Mouse (Mus musculus) embryonic facial prominence, embryonic 10.5 days (tissue): ENCODE measurements around the gene Slc17a1. TPM values are rescaled to one million over a fixed set of nuclear protein-coding genes. Genes with fewer than 3 reads are reported as not detected.

ENCODE experiments used
- DNase-seq: peaks from one replicate; pipeline ENCODE4 v3.0.0-alpha.2; 2017; ENCODE audit warnings: low spot score
- H3K27ac ChIP-seq: fragments of 300-500 bp; sonication (generic); replicated peaks from 2 replicates; pipeline ENCODE4 v1.5.1; 2016; ENCODE audit warnings: mild to moderate bottlenecking
- H3K27me3 ChIP-seq: fragments of 300-500 bp; sonication (generic); replicated peaks from 2 replicates; pipeline ENCODE4 v1.6.1; 2016; ENCODE audit warnings: low read depth, mild to moderate bottlenecking; ENCODE audit not compliant: poor library complexity, severe bottlenecking
- H3K36me3 ChIP-seq: fragments of 300-500 bp; sonication (generic); replicated peaks from 2 replicates; pipeline ENCODE4 v1.6.1; 2016; ENCODE audit warnings: mild to moderate bottlenecking, moderate library complexity
- H3K4me1 ChIP-seq: fragments of 300-500 bp; sonication (generic); 2 replicates; pipeline ENCODE4 v1.6.1; 2016
- H3K4me3 ChIP-seq: fragments of 300-500 bp; sonication (generic); 2 replicates; pipeline ENCODE4 v1.5.1; 2016; ENCODE audit warnings: mild to moderate bottlenecking, moderate library complexity
- H3K9me3 ChIP-seq: fragments of 300-500 bp; sonication (generic); 2 replicates; pipeline ENCODE4 v1.6.1; 2016; ENCODE audit warnings: mild to moderate bottlenecking
- WGBS: fragments of 180-500 bp; shearing (Covaris S2); methylation state at CpG from one replicate; pipeline ENCODE4 v1.1.7; 2016; 5-methylcytosine and 5-hydroxymethylcytosine counted together
- polyA plus RNA-seq: library from polyadenylated mRNA; unstranded; fragments of >200 nt; fragmentation: Nextera tagmentation; extraction: Ambion mirVana; gene quantifications from 2 replicates; pipeline ENCODE4 v1.2.1, GENCODE M21; 2016

The Slc17a1 gene
- polyA plus RNA-seq = not detected in 2 replicates

GRCm38 (mm10) chr13:23867405-23867804, at the start of gene Slc17a1:
Gene Slc17a1 (plus strand): TSS chr13:23867750.
- Histone ChIP-seq H3K4me3 (no peak within 1 kb of the TSS), H3K9me3 (no peaks in the 10 kb centered on the region), H3K4me1 (peaks cover 3% of the 10 kb centered on the region), H3K27ac (no peak within 1 kb of the TSS), H3K36me3 (no peaks in the 10 kb centered on the region), H3K27me3 (no peaks in the 10 kb centered on the region)
- no peak for DNase-seq
- WGBS = 89% methylated on average over 7 of the region's 7 CpGs

GRCm38 (mm10) chr13:23820179-23820940, 47.2 kb upstream of the Slc17a1 start:
- WGBS = 77% methylated on average over 4 of the region's 4 CpGs
- Histone ChIP-seq H3K36me3 (no peaks in the 10 kb centered on the region), H3K4me3 (no peak overlapping the region), H3K27ac (no peak overlapping the region), H3K9me3 (no peaks in the 10 kb centered on the region), H3K4me1 (peaks cover 7% of the 10 kb centered on the region), H3K27me3 (no peaks in the 10 kb centered on the region)
- no peak for DNase-seq

GRCm38 (mm10) chr13:23822213-23822612, 45.3 kb upstream of the Slc17a1 start:
- H3K27ac ChIP-seq = no peak overlapping the region
- no peaks in the 10 kb centered on the region for H3K36me3 ChIP-seq
- H3K27me3 ChIP-seq = no peaks in the 10 kb centered on the region
- no peak overlapping the region for H3K4me3 ChIP-seq
- no peak for DNase-seq
- H3K4me1 ChIP-seq = peaks cover 7% of the 10 kb centered on the region
- WGBS = 89% methylated on average over 3 of the region's 3 CpGs
- no peaks in the 10 kb centered on the region for H3K9me3 ChIP-seq

DNA sequence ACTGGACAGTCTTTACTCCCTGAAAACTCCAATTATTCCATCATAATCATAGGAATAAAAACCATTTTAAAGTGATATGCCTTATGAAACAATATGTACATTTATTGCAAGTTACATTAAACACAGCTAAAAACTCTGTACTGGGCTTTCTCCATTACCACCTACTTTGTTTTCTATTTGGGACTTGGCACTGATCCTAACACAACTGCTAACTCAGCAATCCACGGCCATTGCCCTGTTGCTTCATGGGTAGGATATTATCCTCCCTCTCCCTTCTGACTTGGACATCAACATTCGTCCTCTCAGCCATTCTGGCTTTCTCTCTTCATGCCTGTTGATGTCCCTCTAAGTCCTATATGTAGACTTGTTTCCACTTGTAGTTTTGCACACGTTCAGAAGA, 40.9 kb upstream of the Slc17a1 start:
- Histone ChIP-seq H3K27ac (no peak overlapping the region), H3K4me3 (no peak overlapping the region), H3K27me3 (no peaks in the 10 kb centered on the region), H3K36me3 (no peaks in the 10 kb centered on the region), H3K4me1 (no peaks in the 10 kb centered on the region), H3K9me3 (no peaks in the 10 kb centered on the region)
- no peak for DNase-seq
- 83% methylated on average over 3 of the region's 3 CpGs for WGBS

GRCm38 (mm10) chr13:23833053-23833452, 34.5 kb upstream of the Slc17a1 start:
- WGBS = 20% methylated on average over 6 of the region's 6 CpGs
- H3K4me3 ChIP-seq = no peak overlapping the region

GRCm38 (mm10) chr13:23834836-23835235, 32.7 kb upstream of the Slc17a1 start:
- Histone ChIP-seq H3K9me3 (no peaks in the 10 kb centered on the region), H3K27ac (no peak overlapping the region), H3K36me3 (no peaks in the 10 kb centered on the region), H3K27me3 (no peaks in the 10 kb centered on the region), H3K4me1 (no peaks in the 10 kb centered on the region), H3K4me3 (no peak overlapping the region)
- WGBS = 87% methylated on average over 5 of the region's 5 CpGs
- DNase-seq = no peak

More at GRCm38 (mm10) chr13:23833053-23833452, 34.5 kb upstream of the Slc17a1 start:
- no peaks in the 10 kb centered on the region for H3K9me3 ChIP-seq
- DNase-seq = peak; percentile 53
- no peaks in the 10 kb centered on the region for H3K36me3 ChIP-seq
- no peak overlapping the region for H3K27ac ChIP-seq
- no peaks in the 10 kb centered on the region for H3K4me1 ChIP-seq
- H3K27me3 ChIP-seq = no peaks in the 10 kb centered on the region

- no peak for DNase-seq
- Histone ChIP-seq H3K27me3 (no peaks in the 10 kb centered on the region), H3K36me3 (no peaks in the 10 kb centered on the region), H3K9me3 (no peaks in the 10 kb centered on the region), H3K4me3 (no peak overlapping the region), H3K4me1 (no peaks in the 10 kb centered on the region), H3K27ac (no peak overlapping the region)
- 92% methylated on average over 5 of the region's 5 CpGs for WGBS
Measured at GRCm38 (mm10) chr13:23836630-23837029, 30.9 kb upstream of the Slc17a1 start.

DNA sequence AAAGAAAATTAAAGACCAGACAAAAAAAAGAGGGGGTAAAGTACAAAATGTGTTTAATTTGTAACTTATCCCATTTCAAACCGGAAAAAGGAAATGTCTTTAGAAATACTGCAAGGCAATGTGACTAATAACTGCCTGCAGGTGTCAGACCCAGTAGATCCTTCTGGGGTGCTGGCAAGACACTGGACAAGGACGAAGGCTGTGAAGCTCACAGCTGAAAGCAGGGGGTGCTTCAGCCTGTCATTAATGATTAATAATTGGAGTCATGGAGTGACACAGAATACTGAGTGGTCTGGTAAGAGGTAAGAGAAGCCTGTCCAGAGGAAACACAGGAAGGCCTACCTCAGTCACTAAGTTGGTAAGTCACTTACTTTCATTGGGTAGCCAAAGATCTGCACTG, 28.2 kb upstream of the Slc17a1 start, which contains the start of gene Slc17a3:
Gene Slc17a3, plus strand, starts transcription at position 127 of the 400 bp plus-strand sequence.
- H3K9me3 ChIP-seq = no peaks in the 10 kb centered on the region
- H3K27ac ChIP-seq = no peak within 1 kb of the TSS
- no peaks in the 10 kb centered on the region for H3K27me3 ChIP-seq
- H3K36me3 ChIP-seq = no peaks in the 10 kb centered on the region
- H3K4me3 ChIP-seq = no peak within 1 kb of the TSS
- H3K4me1 ChIP-seq = no peaks in the 10 kb centered on the region
- DNase-seq = no peak
- 88% methylated on average over 2 of the region's 2 CpGs for whole genome bisulfite sequencing

GRCm38 (mm10) chr13:23845851-23846250, 21.7 kb upstream of the Slc17a1 start:
- H3K36me3 ChIP-seq = no peaks in the 10 kb centered on the region
- DNase-seq = no peak
- H3K4me1 ChIP-seq = no peaks in the 10 kb centered on the region
- H3K4me3 ChIP-seq = no peak overlapping the region
- H3K27ac ChIP-seq = no peak overlapping the region
- 53% methylated on average over 4 of the region's 4 CpGs for WGBS
- H3K9me3 ChIP-seq = no peaks in the 10 kb centered on the region
- H3K27me3 ChIP-seq = no peaks in the 10 kb centered on the region

DNA sequence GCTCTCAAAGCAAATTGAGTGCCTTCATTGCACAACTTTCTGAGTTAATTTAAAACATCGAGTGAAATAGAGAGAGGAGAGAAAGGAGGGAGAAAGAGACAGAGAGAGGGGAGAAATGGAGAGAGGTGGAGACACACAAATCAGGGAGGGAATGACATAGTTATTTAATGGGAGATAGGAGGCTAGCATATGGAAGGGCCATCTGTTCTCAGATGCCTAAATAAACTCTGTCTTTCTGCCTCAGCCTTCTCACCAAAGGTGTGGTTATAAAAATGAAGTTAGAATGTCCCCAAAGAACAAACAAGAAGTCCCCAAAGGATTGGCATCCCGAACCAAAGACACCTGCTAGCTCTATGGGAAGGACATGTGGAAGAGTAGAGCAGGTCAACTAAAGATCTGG, 18.3 kb upstream of the Slc17a1 start:
- no peaks in the 10 kb centered on the region for H3K9me3 ChIP-seq
- no peaks in the 10 kb centered on the region for H3K36me3 ChIP-seq
- H3K4me3 ChIP-seq = no peak overlapping the region
- no peak overlapping the region for H3K27ac ChIP-seq
- no peaks in the 10 kb centered on the region for H3K4me1 ChIP-seq
- H3K27me3 ChIP-seq = no peaks in the 10 kb centered on the region
- no peak for DNase-seq
- 92% methylated on average over 2 of the region's 2 CpGs for WGBS

GRCm38 (mm10) chr13:23856401-23856800, 11.1 kb upstream of the Slc17a1 start:
- DNase-seq = no peak
- no peak overlapping the region for H3K27ac ChIP-seq
- WGBS = 68% methylated on average over 3 of the region's 3 CpGs
- no peaks in the 10 kb centered on the region for H3K27me3 ChIP-seq
- no peak overlapping the region for H3K4me3 ChIP-seq
- no peaks in the 10 kb centered on the region for H3K9me3 ChIP-seq
- H3K36me3 ChIP-seq = no peaks in the 10 kb centered on the region
- no peaks in the 10 kb centered on the region for H3K4me1 ChIP-seq

GRCm38 (mm10) chr13:23861815-23862214, 5.7 kb upstream of the Slc17a1 start:
- H3K36me3 ChIP-seq = no peaks in the 10 kb centered on the region
- H3K9me3 ChIP-seq = no peaks in the 10 kb centered on the region
- H3K27ac ChIP-seq = no peak overlapping the region
- no peak for DNase-seq
- H3K27me3 ChIP-seq = no peaks in the 10 kb centered on the region
- peaks cover 3% of the 10 kb centered on the region for H3K4me1 ChIP-seq
- H3K4me3 ChIP-seq = no peak overlapping the region

DNA sequence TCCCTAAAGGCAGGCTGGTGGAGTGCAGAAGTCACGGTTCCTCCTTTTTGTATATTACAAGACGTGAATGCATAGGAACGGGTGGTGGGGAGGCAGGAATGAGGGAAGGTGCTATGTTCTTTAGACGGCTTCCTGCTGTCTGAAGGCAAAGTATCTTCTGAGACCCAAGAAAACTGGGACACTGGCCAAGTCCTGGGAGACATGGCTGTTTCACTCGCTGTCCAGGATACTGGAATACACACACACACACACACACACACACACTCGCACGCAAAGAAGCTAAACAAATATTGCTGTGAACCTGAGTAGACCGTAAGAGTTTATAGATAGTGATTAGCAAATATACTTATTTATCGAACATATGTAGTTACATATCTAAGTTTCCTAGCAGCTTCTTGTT, 2.8 kb upstream of the Slc17a1 start:
- no peaks in the 10 kb centered on the region for H3K9me3 ChIP-seq
- no peak for DNase-seq
- H3K27me3 ChIP-seq = no peaks in the 10 kb centered on the region
- H3K4me1 ChIP-seq = peaks cover 3% of the 10 kb centered on the region
- no peak overlapping the region for H3K27ac ChIP-seq
- H3K4me3 ChIP-seq = no peak overlapping the region
- no peaks in the 10 kb centered on the region for H3K36me3 ChIP-seq
- WGBS = 87% methylated on average over 9 of the region's 9 CpGs
